Mouse (Mus musculus) adrenal gland, postnatal 14 days (tissue): Measurements from ENCODE around the gene Sergef. TPM values are rescaled to one million over a fixed set of nuclear protein-coding genes. Genes with fewer than 3 reads are reported as not detected.
A peak's percentile ranks its signal among the peaks of the same experiment; 100 is the strongest.

Experiments used
- DNase-seq: peaks from one replicate; pipeline ENCODE4 v3.0.0; 2021; ENCODE audit warnings: mixed read lengths
- total RNA-seq: library from RNA; stranded (reverse); gene quantifications from 2 replicates; pipeline ENCODE4 v1.2.3, GENCODE M21; 2021

Sergef gene
- total RNA-seq, 1 experiment from 2014 or later = 13.8 TPM

GRCm38 (mm10) chr7:46447473-46448165 is 192.0 kb downstream of the Sergef start:
- no peak for DNase-seq

GRCm38 (mm10) chr7:46445896-46446295 is 193.7 kb downstream of the Sergef start:
- DNase-seq = no peak

GRCm38 (mm10) chr7:46443163-46443562 is 196.4 kb downstream of the Sergef start:
- peak; percentile 64 for DNase-seq

GRCm38 (mm10) chr7:46438537-46439141 is 201.0 kb downstream of the Sergef start:
- no peak for DNase-seq

- DNase-seq = no peak
These were observed 203.8 kb downstream of the Sergef start for GRCm38 (mm10) chr7:46435833-46436232.

GRCm38 (mm10) chr7:46433874-46434273 is 205.7 kb downstream of the Sergef start:
- DNase-seq = no peak

GRCm38 (mm10) chr7:46425012-46425411 is 214.6 kb downstream of the Sergef start:
- no peak for DNase-seq

GRCm38 (mm10) chr7:46423951-46424350 is 215.7 kb downstream of the Sergef start:
- DNase-seq = no peak

GRCm38 (mm10) chr7:46422764-46423412 is 216.7 kb downstream of the Sergef start:
- peak; percentile 79 for DNase-seq

GRCm38 (mm10) chr7:46422052-46422763 is 217.4 kb downstream of the Sergef start:
- no peak for DNase-seq

GRCm38 (mm10) chr7:46421535-46421934 is 218.1 kb downstream of the Sergef start:
- no peak for DNase-seq

GRCm38 (mm10) chr7:46418102-46418622 is 221.4 kb downstream of the Sergef start:
- DNase-seq = no peak

- DNase-seq = no peak
These were observed 222.1 kb downstream of the Sergef start for GRCm38 (mm10) chr7:46417467-46417866.

GRCm38 (mm10) chr7:46415818-46416425 is 223.7 kb downstream of the Sergef start:
- DNase-seq = no peak

GRCm38 (mm10) chr7:46413959-46414725 is 225.5 kb downstream of the Sergef start:
- DNase-seq = no peak

GRCm38 (mm10) chr7:46412823-46413222 is 226.8 kb downstream of the Sergef start:
- DNase-seq = no peak

GRCm38 (mm10) chr7:46410727-46411126 is 228.9 kb downstream of the Sergef start:
- no peak for DNase-seq

GRCm38 (mm10) chr7:46409204-46409789 is 230.3 kb downstream of the Sergef start:
- no peak for DNase-seq

GRCm38 (mm10) chr7:46408606-46409005 is 231.0 kb downstream of the Sergef start:
- no peak for DNase-seq

- no peak for DNase-seq
These were observed 234.9 kb downstream of the Sergef start for GRCm38 (mm10) chr7:46404756-46405155.
